Mouse (Mus musculus): ENCODE data around the gene Olfr1185-ps1.
"Not testable (repeated sequence)": the region's sequence is repeated elsewhere in the genome, so short reads cannot be mapped to it uniquely, and the experiment has no call there.

- TF ChIP-seq POLR2A (IDR thresholded peaks at IDR 0.05; ENCODE audit: low read depth, low read length); CTCF (IDR thresholded peaks at IDR 0.05; ENCODE audit: extremely low read depth, insufficient read length, insufficient replicate concordance, low read depth, low read length): not testable (repeated sequence)
Measured at GRCm38 (mm10) chr2:88454567-88454966, 38.6 kb upstream of the Olfr1185-ps1 start, which contains the start of gene Olfr1183.
